Mouse (Mus musculus) lung, postnatal 14 days (tissue): ENCODE measurements around the gene Akr1e1.
"Not testable (repeated sequence)": the region's sequence is repeated elsewhere in the genome, so short reads cannot be mapped to it uniquely, and the experiment has no call there.

Experiments used
- DNase-seq: peaks from one replicate; pipeline ENCODE4 v3.0.0; 2021

Gene Akr1e1

GRCm38 (mm10) chr13:4608961-4609409, at the start of gene Akr1e1:
Gene Akr1e1, minus strand, starts transcription at chr13:4609174.
- peak; percentile 84 for DNase-seq

GRCm38 (mm10) chr13:4658346-4658745, 49.4 kb upstream of the Akr1e1 start:
- no peak for DNase-seq

- no peak for DNase-seq
Measured at GRCm38 (mm10) chr13:4656277-4657146, 47.5 kb upstream of the Akr1e1 start.

GRCm38 (mm10) chr13:4650190-4650589, 41.2 kb upstream of the Akr1e1 start:
- DNase-seq: no peak

- no peak for DNase-seq
Measured at GRCm38 (mm10) chr13:4645248-4645647, 36.3 kb upstream of the Akr1e1 start.

- DNase-seq: no peak
Measured at GRCm38 (mm10) chr13:4610902-4611301, 1.9 kb upstream of the Akr1e1 start.

GRCm38 (mm10) chr13:4608530-4608929, 444 bp downstream of the Akr1e1 start:
- DNase-seq: no peak

GRCm38 (mm10) chr13:4606821-4607220, 2.2 kb downstream of the Akr1e1 start:
- no peak for DNase-seq

- DNase-seq: not testable (repeated sequence)
Measured at GRCm38 (mm10) chr13:4603431-4603830, 5.5 kb downstream of the Akr1e1 start.

GRCm38 (mm10) chr13:4576921-4577320, 32.1 kb downstream of the Akr1e1 start:
- no peak for DNase-seq

- DNase-seq: no peak
Measured at GRCm38 (mm10) chr13:4573871-4574270, 35.1 kb downstream of the Akr1e1 start, which contains the start of gene Akr1c21. Gene Akr1c21, plus strand, starts transcription at chr13:4574075.

GRCm38 (mm10) chr13:4565996-4566395, 43.0 kb downstream of the Akr1e1 start:
- DNase-seq: no peak

- DNase-seq: no peak
Measured at GRCm38 (mm10) chr13:4560500-4560899, 48.5 kb downstream of the Akr1e1 start.

- DNase-seq: no peak
Measured at GRCm38 (mm10) chr13:4559143-4559542, 49.8 kb downstream of the Akr1e1 start.
